Mouse (Mus musculus) activated CD4-positive, CD25-positive, alpha-beta regulatory T cell, adult 9 weeks (primary cell): ENCODE results near the gene Gm6482. TPM values are rescaled to one million over a fixed set of nuclear protein-coding genes. Genes with fewer than 3 reads are reported as not detected.

Source experiments
- polyA plus RNA-seq: library from polyadenylated mRNA; unstranded; fragments of 100-300 nt; shearing (Covaris generic); gene quantifications from one replicate; pipeline ENCODE4 v1.2.1, GENCODE M21; 2017

Gene Gm6482
- not detected for polyA plus RNA-seq

GRCm38 (mm10) chr14:41408181-41408580, at the start of gene Gm6482:
TSS of gene Gm6482 (minus strand) at chr14:41408281.

GRCm38 (mm10) chr14:41453418-41453817, 45.3 kb upstream of the Gm6482 start, which contains the start of gene Gm7954:
TSS of gene Gm7954 (minus strand) at chr14:41453518.

GRCm38 (mm10) chr14:41386279-41386678, 21.8 kb downstream of the Gm6482 start, which contains the start of gene Gm7945:
TSS of gene Gm7945 (minus strand) at chr14:41386379.

Other genes with a start within 250 kb of the Gm6482 start
- not detected for gene Sftpd, start 223.1 kb downstream of the Gm6482 start, polyA plus RNA-seq
- not detected for gene Gm2832, start 129.5 kb downstream of the Gm6482 start, polyA plus RNA-seq
- gene Gm5798, start 59.7 kb downstream of the Gm6482 start, polyA plus RNA-seq: not detected
- gene Gm7945, start 21.9 kb downstream of the Gm6482 start, polyA plus RNA-seq: not detected
- not detected for gene Gm7954, start 45.2 kb upstream of the Gm6482 start, polyA plus RNA-seq
- gene Gm3486, start 81.2 kb upstream of the Gm6482 start, polyA plus RNA-seq: not detected
- not detected for gene Gm7970, start 147.3 kb upstream of the Gm6482 start, polyA plus RNA-seq
- gene 1700049E17Rik2, start 164.9 kb upstream of the Gm6482 start, polyA plus RNA-seq: not detected
- gene Gm3072, start 216.3 kb upstream of the Gm6482 start, polyA plus RNA-seq: not detected
- not detected for gene Gm3676, start 238.2 kb upstream of the Gm6482 start, polyA plus RNA-seq